Mouse (Mus musculus): ENCODE data around the gene Lck.
A peak's percentile ranks its signal among the peaks of the same experiment; 100 is the strongest.

DNA sequence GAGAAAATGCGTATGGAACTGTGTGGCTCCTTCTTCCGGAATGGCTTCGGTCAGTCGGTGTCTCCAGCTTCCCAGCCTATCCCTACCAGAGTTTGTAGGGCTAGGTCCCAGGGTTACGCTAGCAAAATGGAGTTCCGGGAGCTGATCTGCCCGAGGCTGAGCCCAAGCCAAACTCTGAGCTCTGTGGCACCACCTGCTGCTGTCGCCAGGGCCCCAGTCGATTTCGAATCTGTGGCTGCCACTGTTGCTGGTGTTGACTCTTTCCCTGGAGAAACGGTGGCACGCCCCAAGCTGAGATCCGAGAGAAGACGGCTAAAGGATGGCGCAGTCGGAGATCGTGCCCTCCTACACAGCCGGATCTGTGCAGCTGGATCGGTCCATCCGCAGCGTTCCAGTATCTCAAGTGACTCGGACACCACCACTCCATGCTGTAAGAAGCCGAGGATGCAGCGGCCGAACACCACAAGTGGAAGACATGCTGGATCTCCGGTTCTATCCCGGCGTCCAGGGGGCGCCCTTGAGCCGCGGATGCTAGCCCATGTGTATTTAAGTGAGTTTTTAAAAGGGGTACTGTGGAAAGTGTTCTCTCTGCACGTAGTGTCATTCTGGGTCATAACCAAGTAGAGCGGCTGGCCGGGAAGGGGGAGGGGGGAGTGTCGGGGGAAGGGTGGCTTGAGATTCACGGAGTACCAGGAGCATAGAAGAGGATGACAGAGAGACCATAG is 11.6 kb upstream of the Lck start:
- TF ChIP-seq CTCF (IDR thresholded peaks at IDR 0.05) (peak; percentile 80), POLR2A (IDR thresholded peaks at IDR 0.05; ENCODE audit: insufficient read depth, low read depth, low read length) (no peak), EP300 (IDR thresholded peaks at IDR 0.05; ENCODE audit: insufficient read depth, low read depth, low read length) (0 out of 2 replicates have a peak, but pooled peaks have one; percentile 26)
